Mouse (Mus musculus) kidney, postnatal 14 days (tissue): ENCODE measurements around the gene Mas1.
A peak's percentile ranks its signal among the peaks of the same experiment; 100 is the strongest.
"Not testable (repeated sequence)": the region's sequence is repeated elsewhere in the genome, so short reads cannot be mapped to it uniquely, and the experiment has no call there.

ENCODE experiments used
- DNase-seq: peaks from one replicate; pipeline ENCODE4 v3.0.0; 2022; ENCODE audit warnings: mixed read lengths

The Mas1 gene

GRCm38 (mm10) chr17:12868043-12868442, at the start of gene Mas1:
Gene Mas1, minus strand, starts transcription at chr17:12868143.
- no peak for DNase-seq

GRCm38 (mm10) chr17:12916588-12917380, 48.8 kb upstream of the Mas1 start:
- no peak for DNase-seq

- DNase-seq = peak; percentile 100
These were observed 48.1 kb upstream of the Mas1 start, which contains the start of gene Mrpl18 for GRCm38 (mm10) chr17:12915881-12916583. Gene Mrpl18, minus strand, starts transcription at chr17:12916345.

DNA sequence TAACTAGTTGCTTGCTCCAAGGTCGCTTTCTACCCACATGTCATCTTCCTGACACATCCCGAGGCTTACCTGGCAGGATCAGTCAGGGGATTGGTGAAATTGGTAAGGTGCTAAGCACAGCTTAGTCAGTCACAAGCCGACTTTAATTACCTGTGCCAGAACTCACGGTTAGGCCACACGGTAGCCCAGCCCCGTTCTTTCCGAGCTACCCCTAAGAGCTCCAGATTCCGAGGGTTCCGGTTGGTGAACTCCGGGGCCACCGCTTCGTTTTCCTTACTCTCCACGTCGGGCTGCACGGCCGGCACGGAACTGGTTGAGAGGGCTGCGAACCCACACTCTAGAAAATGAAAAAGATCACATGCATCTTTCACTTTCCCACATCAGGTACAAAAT, 47.5 kb upstream of the Mas1 start, which contains the start of gene Tcp1:
Gene Tcp1 (plus strand): TSS at position 214 of the 393 bp plus-strand sequence.
- no peak for DNase-seq

DNA sequence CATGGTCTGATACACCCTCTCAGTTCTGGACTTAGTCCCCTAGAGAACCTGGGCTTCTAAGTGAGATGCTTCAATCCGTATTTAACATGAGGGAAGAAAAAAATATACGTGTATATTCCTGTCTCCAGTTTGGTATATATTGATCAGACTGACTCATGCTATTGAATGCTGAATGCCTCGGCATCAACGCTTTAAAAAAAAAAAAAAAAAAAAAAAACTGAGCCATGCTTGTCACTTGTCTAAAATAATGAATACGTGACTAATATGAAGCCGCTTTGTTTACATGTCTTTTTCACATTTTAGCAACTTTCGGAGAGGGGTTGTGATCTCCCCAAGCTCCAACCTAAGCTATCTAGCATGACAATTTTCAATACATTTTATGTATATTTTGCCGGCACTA, 42.4 kb upstream of the Mas1 start:
- no peak for DNase-seq

DNA sequence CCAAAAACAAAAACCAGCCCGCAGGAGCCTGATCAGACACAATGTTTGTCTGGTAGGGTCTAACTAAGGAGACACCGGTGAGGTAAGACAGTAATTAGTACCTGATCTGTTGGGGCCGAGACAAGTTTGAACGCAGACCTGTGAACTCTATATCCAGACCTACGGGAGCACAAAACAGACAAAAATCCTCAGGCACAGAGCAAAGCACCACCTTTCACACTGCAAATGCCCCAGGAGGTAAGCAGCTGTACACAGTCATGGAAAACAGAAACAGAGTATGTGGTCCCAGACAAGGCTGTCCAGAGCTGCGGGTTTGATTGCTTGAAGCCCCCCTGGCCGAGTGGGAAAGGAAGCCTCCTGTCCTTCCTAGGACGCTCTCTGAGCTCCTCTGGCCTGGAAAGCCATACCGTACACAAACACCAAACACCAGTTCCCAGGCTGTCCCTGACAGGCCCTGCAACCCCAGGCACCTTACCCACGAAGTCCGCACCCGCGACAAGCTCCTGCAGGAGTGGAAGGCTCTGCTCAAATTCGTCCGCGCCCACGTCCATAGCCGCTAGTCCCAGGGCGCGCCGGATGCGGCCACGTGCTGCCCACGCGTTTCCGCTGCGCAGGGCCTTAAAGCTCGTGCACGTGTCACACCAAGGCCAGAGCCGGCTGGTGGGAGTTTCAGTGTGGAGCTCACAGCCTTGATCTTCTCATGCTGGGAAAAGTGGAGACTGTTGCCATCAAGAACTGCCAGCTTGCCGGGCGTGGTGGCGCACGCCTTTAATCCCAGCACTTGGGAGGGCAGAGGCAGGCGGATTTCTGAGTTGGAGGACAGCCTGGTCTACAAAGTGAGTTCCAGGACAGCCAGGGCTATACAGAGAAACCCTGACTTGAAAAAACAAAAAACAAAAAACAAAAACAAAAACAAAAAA, 41.7 kb upstream of the Mas1 start, which contains the start of gene Pnldc1:
Gene Pnldc1 (minus strand): TSS at position 870 of the 920 bp plus-strand sequence.
- DNase-seq = no peak

GRCm38 (mm10) chr17:12906436-12906835, 38.5 kb upstream of the Mas1 start:
- DNase-seq = no peak

GRCm38 (mm10) chr17:12905810-12906209, 37.9 kb upstream of the Mas1 start:
- DNase-seq = no peak

DNA sequence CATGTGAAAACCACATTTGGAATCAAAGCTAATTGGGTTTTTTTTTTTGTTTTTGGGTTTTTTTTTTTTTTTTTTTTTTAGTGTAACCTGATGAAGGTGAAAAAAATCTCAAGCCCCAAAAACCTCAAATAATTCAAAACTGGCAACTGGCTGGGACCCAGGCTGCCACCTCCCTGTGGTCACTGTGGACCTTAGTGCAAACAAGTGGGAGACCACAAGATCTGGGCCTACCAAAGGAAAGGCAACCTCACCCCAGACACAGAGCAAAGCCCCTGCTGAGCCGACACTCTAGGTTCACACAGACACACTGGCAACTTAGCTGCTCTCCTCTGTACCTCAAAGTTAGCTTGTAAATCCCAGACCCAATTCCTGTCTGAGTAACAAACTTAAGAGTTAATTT, 36.4 kb upstream of the Mas1 start:
- DNase-seq = no peak

DNA sequence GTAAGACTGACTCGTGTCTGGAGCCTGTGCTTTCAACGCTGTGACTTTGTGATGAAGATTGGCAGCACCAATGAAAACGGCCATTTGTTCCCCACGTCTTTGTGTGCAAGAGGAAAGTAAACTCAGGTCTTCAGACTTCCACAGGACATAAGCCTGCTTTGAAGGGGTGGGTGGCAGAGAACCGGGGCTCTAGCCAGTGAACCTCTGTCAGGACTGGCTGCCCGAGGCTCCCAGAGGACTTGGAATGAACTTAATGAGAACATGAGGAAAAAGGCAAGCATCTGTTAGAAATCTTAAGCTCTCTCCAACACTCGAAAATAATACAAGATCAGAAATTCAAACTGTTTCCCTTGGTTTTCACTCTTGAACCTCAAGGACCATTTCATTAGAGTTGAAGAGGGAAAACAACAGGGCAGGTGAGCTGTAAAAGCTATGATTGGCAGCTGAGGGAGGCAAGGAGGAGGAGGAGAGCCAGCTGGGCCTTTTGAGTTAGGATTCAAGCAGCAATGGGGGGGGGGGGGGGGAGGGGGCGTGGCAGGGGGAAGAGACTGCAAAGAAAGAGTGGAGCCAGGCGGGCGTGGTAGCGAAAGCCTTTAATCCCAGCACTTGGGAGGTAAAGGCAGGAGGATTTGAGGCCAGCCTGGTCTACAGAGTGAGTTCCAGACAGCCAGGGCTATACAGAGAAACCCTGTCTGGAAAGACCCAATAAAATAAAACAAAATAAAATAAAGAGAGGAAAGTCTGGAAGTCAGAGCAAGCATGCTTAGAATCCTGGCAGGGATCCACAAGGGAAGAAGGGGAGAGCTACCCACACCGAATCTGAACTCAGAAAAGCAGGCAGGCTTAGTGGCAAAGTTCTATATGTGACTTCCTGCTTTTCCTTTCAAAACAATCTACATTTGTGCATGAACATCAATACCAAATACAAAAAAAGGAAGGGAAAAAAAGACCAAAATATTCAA, 35.7 kb upstream of the Mas1 start:
- DNase-seq = no peak

GRCm38 (mm10) chr17:12902291-12902690, 34.3 kb upstream of the Mas1 start:
- no peak for DNase-seq

DNA sequence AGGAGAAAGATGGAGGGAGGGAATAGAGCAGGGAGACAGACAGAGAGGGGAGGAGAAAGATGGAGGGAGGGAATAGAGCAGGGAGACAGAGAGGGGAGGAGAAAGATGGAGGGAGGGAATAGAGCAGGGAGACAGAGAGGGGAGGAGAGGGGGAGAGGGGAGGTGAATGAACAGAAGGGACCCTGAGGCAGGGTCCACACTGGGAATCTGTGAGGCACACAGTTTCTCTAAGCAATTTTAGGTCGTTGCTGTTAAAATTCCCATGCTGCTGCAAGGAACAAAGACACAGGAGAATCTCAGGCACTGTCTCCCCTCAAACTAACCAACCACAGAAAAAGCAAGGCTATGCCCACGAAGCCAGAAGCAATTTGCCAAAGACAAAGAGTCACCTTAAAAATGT, 30.7 kb upstream of the Mas1 start:
- DNase-seq = not testable (repeated sequence)

DNA sequence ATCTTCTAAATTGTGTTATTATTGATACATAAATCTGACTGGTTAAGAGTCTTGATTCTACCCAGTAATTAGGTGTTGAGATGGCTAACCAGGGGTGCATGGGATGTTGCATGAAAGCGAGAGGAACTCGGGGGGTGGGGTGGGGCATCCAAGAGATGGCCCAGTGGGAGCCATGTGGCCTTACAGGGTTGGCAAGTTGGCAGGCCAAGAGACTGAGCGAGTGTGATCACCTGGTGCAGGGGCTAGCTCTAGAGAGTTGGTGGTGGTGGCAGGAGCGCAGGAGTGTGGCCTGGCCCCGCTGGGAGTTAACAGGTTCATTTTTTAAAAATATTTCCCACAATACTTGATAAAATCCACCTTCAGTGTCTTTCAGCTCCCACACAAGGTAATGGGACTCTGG, 29.7 kb upstream of the Mas1 start:
- no peak for DNase-seq

- no peak for DNase-seq
These were observed 24.1 kb upstream of the Mas1 start for GRCm38 (mm10) chr17:12892033-12892432.

GRCm38 (mm10) chr17:12891054-12891453, 23.1 kb upstream of the Mas1 start:
- no peak for DNase-seq

DNA sequence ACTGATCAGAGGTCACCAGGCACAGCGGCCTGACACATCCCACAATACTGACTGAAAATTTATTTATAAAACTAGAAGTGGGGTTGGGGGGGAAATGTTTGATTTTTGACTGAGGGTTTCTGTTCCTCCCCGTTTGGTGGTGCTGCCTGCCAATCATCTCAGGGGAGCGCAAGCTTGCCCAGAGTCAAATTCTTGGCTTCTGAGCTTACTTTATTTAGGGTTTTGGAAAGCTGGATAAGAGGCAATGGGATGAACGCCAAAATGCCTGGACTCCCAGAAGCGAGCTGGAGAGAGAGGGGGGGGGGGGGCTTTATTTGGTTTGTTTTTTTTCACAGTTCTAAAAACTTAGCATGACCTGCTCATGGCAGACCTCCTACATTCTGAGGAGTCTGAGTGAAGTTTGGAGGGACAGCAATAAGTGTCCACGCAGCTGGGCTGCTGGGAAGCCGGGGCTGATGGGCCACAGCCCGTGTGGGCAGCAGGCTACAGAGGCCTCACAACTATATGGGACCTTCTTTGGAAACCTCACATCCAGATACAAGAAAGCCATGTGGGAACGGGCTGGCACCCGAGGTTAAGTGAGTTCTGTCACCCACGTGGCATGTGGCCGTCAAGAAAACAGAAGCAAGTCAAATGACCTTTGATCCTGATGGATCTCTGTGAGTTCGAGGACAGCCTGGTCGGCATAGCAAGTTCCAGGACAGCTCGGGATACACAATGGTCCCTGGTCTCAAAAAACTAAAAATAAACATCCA, 19.3 kb upstream of the Mas1 start:
- DNase-seq = peak; percentile 20

DNA sequence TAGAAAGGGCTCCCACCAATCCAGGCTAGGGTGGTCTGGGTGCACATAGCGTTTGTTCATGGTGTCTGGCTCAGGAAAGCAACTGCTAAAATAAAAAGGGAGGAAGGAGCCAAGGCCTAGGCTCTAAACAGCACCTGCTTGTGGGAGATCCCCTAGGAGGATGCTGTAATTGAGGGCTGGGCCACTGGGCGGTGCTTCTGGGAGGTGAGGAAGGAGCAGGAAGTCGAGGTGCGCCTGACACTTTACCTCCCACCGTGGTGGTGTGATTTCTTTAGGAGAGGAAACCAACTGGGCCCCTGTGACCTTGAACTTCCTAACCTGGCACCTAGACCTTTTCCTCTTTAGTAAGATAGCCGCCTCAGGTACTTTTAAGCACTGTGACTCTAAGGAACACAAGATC, 18.7 kb upstream of the Mas1 start:
- no peak for DNase-seq

DNA sequence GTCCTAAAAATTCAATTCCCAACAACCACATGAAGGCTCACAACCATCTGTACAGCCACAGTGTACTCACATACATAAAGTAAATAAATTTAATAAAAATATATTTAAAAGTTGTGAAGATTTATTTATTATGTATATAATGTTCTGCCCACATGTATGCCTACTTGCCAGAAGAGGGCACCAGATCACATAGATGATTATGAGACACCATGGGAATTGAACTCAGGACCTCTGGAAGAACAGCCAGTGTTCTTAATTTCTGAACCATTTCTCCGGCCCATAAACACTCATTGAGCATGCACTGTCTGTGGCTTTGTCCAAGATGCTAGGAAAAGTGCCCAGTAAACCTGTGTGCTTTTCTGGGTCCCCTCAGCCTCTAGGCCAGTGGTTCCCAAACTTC, 13.3 kb upstream of the Mas1 start:
- no peak for DNase-seq

DNA sequence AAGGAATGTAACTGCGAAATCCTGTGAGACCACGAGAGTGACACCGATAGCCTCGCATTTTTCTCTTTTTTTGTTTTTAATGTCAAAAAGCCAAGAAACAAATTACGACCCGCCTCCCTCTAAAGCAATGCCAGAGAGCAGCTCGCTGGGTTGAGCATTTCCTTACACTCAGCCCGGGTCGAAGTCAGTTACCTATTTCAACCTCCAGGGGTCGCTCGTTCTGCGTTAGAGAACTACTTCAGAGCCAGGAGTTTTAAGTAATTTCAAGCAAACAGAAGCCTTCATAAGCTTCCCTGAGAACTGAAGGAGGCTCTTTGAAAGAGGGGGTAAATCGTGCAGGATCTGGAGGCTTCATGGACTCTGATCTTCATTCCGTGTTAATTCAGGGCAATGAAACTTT, 12.2 kb upstream of the Mas1 start:
- DNase-seq = peak; percentile 90

- DNase-seq = no peak
These were observed 7.8 kb upstream of the Mas1 start, which contains the start of gene Mrgprh for GRCm38 (mm10) chr17:12875734-12876133. Gene Mrgprh, plus strand, starts transcription at chr17:12876034.
